Mouse (Mus musculus) MEL (cell line): ENCODE measurements around the gene Mrpl10. TPM values are rescaled to one million over a fixed set of nuclear protein-coding genes. Genes with fewer than 3 reads are reported as not detected.

Experiments
- DNase-seq: peaks from one replicate; pipeline ENCODE4 v3.0.0; 2011; ENCODE audit warnings: low read depth, low spot score
- H3K27ac ChIP-seq: 2 replicates; pipeline ENCODE4 v1.5.1; 2012; ENCODE audit warnings: low read depth, mild to moderate bottlenecking, control low read depth, low read length, moderate library complexity; ENCODE audit not compliant: control insufficient read depth
- H3K27me3 ChIP-seq, 2 experiments: fragments of 150-350 bp in 1 of 2; sonication (generic) in 1 of 2; 2 replicates each; pipeline ENCODE4 v1.6.1; 2012; ENCODE audit warnings: low read length in 2 of 2, mild to moderate bottlenecking in 2 of 2, improper control_type of control experiment in 1 of 2, moderate library complexity in 1 of 2; ENCODE audit not compliant: insufficient read depth in 2 of 2, control insufficient read depth in 1 of 2
- H3K36me3 ChIP-seq, 2 experiments: 2 replicates each; pipeline ENCODE4 v1.6.1; 2012 to 2014; ENCODE audit warnings: low read length in 2 of 2, improper control_type of control experiment in 1 of 2, inconsistent platforms in 1 of 2, mild to moderate bottlenecking in 1 of 2; ENCODE audit not compliant: insufficient read depth in 2 of 2, control insufficient read depth in 1 of 2
- H3K4me1 ChIP-seq, 2 experiments: fragments of 150-350 bp in 1 of 2; sonication (generic) in 1 of 2; 2 replicates each; pipeline ENCODE4 v1.6.1; 2012; ENCODE audit warnings: low read length in 2 of 2, improper control_type of control experiment in 1 of 2, mild to moderate bottlenecking in 1 of 2; ENCODE audit not compliant: insufficient read depth in 2 of 2, control insufficient read depth in 1 of 2
- H3K4me3 ChIP-seq, 2 experiments: fragments of 150-350 bp in 1 of 2; sonication (generic) in 1 of 2; 2 replicates each; pipeline ENCODE4 v1.5.1; 2012; ENCODE audit warnings: low read depth in 2 of 2, low read length in 2 of 2, mild to moderate bottlenecking in 2 of 2, moderate library complexity in 2 of 2, control low read depth in 1 of 2, improper control_type of control experiment in 1 of 2; ENCODE audit not compliant: control insufficient read depth in 1 of 2, insufficient read depth in 1 of 2
- H3K79me2 ChIP-seq: 2 replicates; pipeline ENCODE4 v1.6.1; 2012; ENCODE audit warnings: mild to moderate bottlenecking, low read length, moderate library complexity; ENCODE audit not compliant: control insufficient read depth, poor library complexity, insufficient read depth
- H3K9ac ChIP-seq: 2 replicates; pipeline ENCODE4 v1.6.1; 2012; ENCODE audit warnings: low read depth, mild to moderate bottlenecking, control low read depth, low read length, moderate library complexity; ENCODE audit not compliant: control insufficient read depth, poor library complexity, severe bottlenecking
- H3K9me3 ChIP-seq: fragments of 150-350 bp; sonication (generic); replicated peaks from 2 replicates; pipeline ENCODE4 v1.6.1; 2012; ENCODE audit warnings: mild to moderate bottlenecking, low read length, improper control_type of control experiment, moderate library complexity; ENCODE audit not compliant: insufficient read depth
- BHLHE40 ChIP-seq: IDR thresholded peaks from 2 replicates; pipeline ENCODE4 v1.6.1; 2012; ENCODE audit warnings: low read depth, mild to moderate bottlenecking, inconsistent platforms, low read length, improper control_type of control experiment, borderline replicate concordance
- CHD2 ChIP-seq: IDR thresholded peaks from 2 replicates; pipeline ENCODE4 v1.6.1; 2011; ENCODE audit warnings: low read length, improper control_type of control experiment
- CTCF ChIP-seq, 3 experiments: IDR thresholded peaks in 2 of 3; conservative IDR thresholded peaks in 1 of 3; 2 replicates each; pipeline ENCODE4 v1.5.1; 2011 to 2012; ENCODE audit warnings: low read length in 3 of 3, low read depth in 2 of 3, mild to moderate bottlenecking in 2 of 3, improper control_type of control experiment in 1 of 3, inconsistent platforms in 1 of 3, mixed read lengths in 1 of 3, moderate library complexity in 1 of 3; ENCODE audit not compliant: control insufficient read depth in 1 of 3, insufficient read depth in 1 of 3, poor library complexity in 1 of 3, severe bottlenecking in 1 of 3
- E2F4 ChIP-seq: IDR thresholded peaks from 2 replicates; pipeline ENCODE4 v1.6.1; 2011; ENCODE audit warnings: low read depth, low read length, improper control_type of control experiment, borderline replicate concordance
- ELF1 ChIP-seq: IDR thresholded peaks from 2 replicates; pipeline ENCODE4 v1.6.1; 2014; ENCODE audit warnings: low read depth, mild to moderate bottlenecking, inconsistent platforms, low read length, improper control_type of control experiment, moderate library complexity
- EP300 ChIP-seq, 2 experiments: IDR thresholded peaks; 2 replicates each; pipeline ENCODE4 v1.6.1; 2011; ENCODE audit warnings: improper control_type of control experiment in 2 of 2, low read length in 2 of 2, low read depth in 1 of 2, mild to moderate bottlenecking in 1 of 2
- GABPA ChIP-seq: IDR thresholded peaks from 2 replicates; pipeline ENCODE4 v1.6.1; 2012; ENCODE audit warnings: low read depth, mild to moderate bottlenecking, inconsistent platforms, low read length, improper control_type of control experiment, moderate library complexity
- GATA1 ChIP-seq: IDR thresholded peaks from 2 replicates; pipeline ENCODE4 v1.6.1; 2011; ENCODE audit warnings: low read depth, low read length, improper control_type of control experiment
- HCFC1 ChIP-seq: IDR thresholded peaks from 2 replicates; pipeline ENCODE4 v1.6.1; 2012; ENCODE audit warnings: low read depth, mild to moderate bottlenecking, inconsistent platforms, low read length, improper control_type of control experiment, moderate library complexity
- JUND ChIP-seq: IDR thresholded peaks from 2 replicates; pipeline ENCODE4 v1.6.1; 2011; ENCODE audit warnings: low read depth, mild to moderate bottlenecking, improper control_type of control experiment, low read length
- KAT2A ChIP-seq: conservative IDR thresholded peaks from 2 replicates; pipeline ENCODE4 v1.6.1; 2012; ENCODE audit warnings: low read depth, low read length, improper control_type of control experiment, inconsistent platforms
- MAX ChIP-seq: IDR thresholded peaks from 2 replicates; pipeline ENCODE4 v1.6.1; 2011; ENCODE audit warnings: low read length, improper control_type of control experiment
- MAZ ChIP-seq: IDR thresholded peaks from 2 replicates; pipeline ENCODE4 v1.6.1; 2012; ENCODE audit warnings: low read depth, mild to moderate bottlenecking, inconsistent platforms, low read length, improper control_type of control experiment
- MEF2A ChIP-seq: IDR thresholded peaks from 2 replicates; pipeline ENCODE4 v1.6.1; 2014; ENCODE audit warnings: low read depth, mild to moderate bottlenecking, inconsistent platforms, low read length, improper control_type of control experiment; ENCODE audit not compliant: poor library complexity, insufficient replicate concordance, severe bottlenecking; ENCODE audit errors: extremely low read depth
- MXI1 ChIP-seq: IDR thresholded peaks from 2 replicates; pipeline ENCODE4 v1.6.1; 2011; ENCODE audit warnings: mild to moderate bottlenecking, low read depth, low read length, improper control_type of control experiment
- MYC ChIP-seq: IDR thresholded peaks from 2 replicates; pipeline ENCODE4 v1.6.1; 2011; ENCODE audit warnings: low read depth, mild to moderate bottlenecking, low read length, improper control_type of control experiment, moderate library complexity
- NELFE ChIP-seq: IDR thresholded peaks from 2 replicates; pipeline ENCODE4 v1.6.1; 2011; ENCODE audit warnings: low read depth, low read length, improper control_type of control experiment
- NRF1 ChIP-seq: IDR thresholded peaks from 2 replicates; pipeline ENCODE4 v1.6.1; 2014; ENCODE audit warnings: low read depth, mild to moderate bottlenecking, inconsistent platforms, low read length, improper control_type of control experiment, moderate library complexity; ENCODE audit not compliant: poor library complexity, insufficient read depth, severe bottlenecking
- POLR2A ChIP-seq, 2 experiments: IDR thresholded peaks; 2 replicates each; pipeline ENCODE4 v1.6.1; 2011 to 2012; ENCODE audit warnings: low read length in 2 of 2, mild to moderate bottlenecking in 2 of 2, control low read depth in 1 of 2, improper control_type of control experiment in 1 of 2, low read depth in 1 of 2, moderate library complexity in 1 of 2; ENCODE audit not compliant: control insufficient read depth in 1 of 2, insufficient read depth in 1 of 2, poor library complexity in 1 of 2
- POLR2AphosphoS2 ChIP-seq: IDR thresholded peaks from 2 replicates; pipeline ENCODE4 v1.6.1; 2011; ENCODE audit warnings: low read length, improper control_type of control experiment
- POLR2AphosphoS5 ChIP-seq: IDR thresholded peaks from 2 replicates; pipeline ENCODE4 v1.6.1; 2012; ENCODE audit warnings: low read depth, borderline replicate concordance, mild to moderate bottlenecking, inconsistent platforms, low read length, moderate library complexity, mixed read lengths
- RAD21 ChIP-seq: IDR thresholded peaks from 2 replicates; pipeline ENCODE4 v1.6.1; 2011; ENCODE audit warnings: mild to moderate bottlenecking, low read depth, low read length, improper control_type of control experiment
- RCOR1 ChIP-seq: IDR thresholded peaks from 2 replicates; pipeline ENCODE4 v1.6.1; 2012; ENCODE audit warnings: low read depth, mild to moderate bottlenecking, inconsistent platforms, low read length, improper control_type of control experiment
- SIN3A ChIP-seq: IDR thresholded peaks from 2 replicates; pipeline ENCODE4 v1.6.1; 2012; ENCODE audit warnings: low read length, improper control_type of control experiment, inconsistent platforms
- SMC3 ChIP-seq: IDR thresholded peaks from 2 replicates; pipeline ENCODE4 v1.6.1; 2011; ENCODE audit warnings: low read depth, low read length, improper control_type of control experiment
- TAL1 ChIP-seq: IDR thresholded peaks from 2 replicates; pipeline ENCODE4 v1.6.1; 2012; ENCODE audit warnings: mild to moderate bottlenecking, inconsistent platforms, low read length, moderate library complexity, mixed read lengths
- TBP ChIP-seq: IDR thresholded peaks from 2 replicates; pipeline ENCODE4 v1.8.0; 2011; ENCODE audit warnings: low read depth, low read length, improper control_type of control experiment
- TCF12 ChIP-seq: IDR thresholded peaks from 2 replicates; pipeline ENCODE4 v1.6.1; 2014; ENCODE audit warnings: low read depth, mild to moderate bottlenecking, inconsistent platforms, low read length, improper control_type of control experiment, moderate library complexity
- UBTF ChIP-seq: IDR thresholded peaks from 2 replicates; pipeline ENCODE4 v1.6.1; 2012; ENCODE audit warnings: low read depth, mild to moderate bottlenecking, inconsistent platforms, low read length, improper control_type of control experiment, moderate library complexity, borderline replicate concordance; ENCODE audit not compliant: insufficient read depth
- USF1 ChIP-seq: IDR thresholded peaks from 2 replicates; pipeline ENCODE4 v1.6.1; 2014; ENCODE audit warnings: low read depth, mild to moderate bottlenecking, inconsistent platforms, low read length, improper control_type of control experiment, moderate library complexity
- ZC3H11A ChIP-seq: IDR thresholded peaks from 2 replicates; pipeline ENCODE4 v1.6.1; 2012; ENCODE audit warnings: low read depth, mild to moderate bottlenecking, inconsistent platforms, low read length, improper control_type of control experiment
- ZKSCAN1 ChIP-seq: IDR thresholded peaks from 2 replicates; pipeline ENCODE4 v1.6.1; 2012; ENCODE audit warnings: low read depth, mild to moderate bottlenecking, inconsistent platforms, low read length, improper control_type of control experiment, moderate library complexity
- ZMIZ1 ChIP-seq: IDR thresholded peaks from 2 replicates; pipeline ENCODE4 v1.6.1; 2012; ENCODE audit warnings: low read depth, mild to moderate bottlenecking, inconsistent platforms, low read length, improper control_type of control experiment, moderate library complexity
- ZNF384 ChIP-seq: IDR thresholded peaks from 2 replicates; pipeline ENCODE4 v1.6.1; 2012; ENCODE audit warnings: low read depth, mild to moderate bottlenecking, inconsistent platforms, low read length, improper control_type of control experiment
- polyA plus RNA-seq, 2 experiments: library from polyadenylated mRNA; stranded (reverse) in 1 of 2; unstranded in 1 of 2; fragments of >175 nt in 1 of 2; fragments of >200 nt in 1 of 2; gene quantifications; 2 replicates each; pipeline versions ENCODE4 v1.2.1 to v1.2.4; 2012; ENCODE audit warnings: low replicate concordance in 2 of 2, low read depth in 1 of 2; ENCODE audit not compliant: insufficient read length in 2 of 2, insufficient read depth in 1 of 2, missing spikeins in 1 of 2
- total RNA-seq: library from RNA; depleted of rRNA; stranded (reverse); fragments of 300-350 nt; gene quantifications from 2 replicates; pipeline ENCODE4 v1.2.3, GENCODE M21; 2012; rRNA removed

Mrpl10 gene
- total RNA-seq (79.3 and 89.7 TPM in 2 replicates), polyA plus RNA-seq (100 to 1,000 TPM in 1 of 2 experiments, not detected in 1; 106 TPM)

GRCm38 (mm10) chr11:97041022-97041899 is at the start of gene Mrpl10, which contains the start of gene Lrrc46:
Gene Mrpl10 (plus strand): TSS chr11:97041560.
Gene Lrrc46 (minus strand): TSS chr11:97041407.
- Histone ChIP-seq H3K4me1 (peaks cover 0 to 9% of the 10 kb centered on the region in 2 experiments; a peak in 2 of 4 replicates), H3K27ac (peak within 1 kb of the TSS; percentile 36)
- peak; percentile 98 for DNase-seq
- TF ChIP-seq ELF1 (peak; percentile 98), MXI1 (peak; percentile 97), MEF2A (no peak), TCF12 (peak; percentile 52; the same call in 1 of the 2 replicates), E2F4 (no peak), GATA1 (peak; percentile 54; the same call in 1 of the 2 replicates), NRF1 (peak; percentile 96), ZNF384 (peak; percentile 98), USF1 (no peak), POLR2AphosphoS5 (no peak), KAT2A (peak; percentile 61; the same call in 1 of the 2 replicates), TAL1 (no peak), JUND (no peak), RCOR1 (no peak), RAD21 (no peak), MYC (peak; percentile 84), TBP (peak; percentile 88), POLR2A (IDR thresholded peaks at IDR 0.05; ENCODE audit: control insufficient read depth in 1 of 2, insufficient read depth in 1 of 2, low read depth in 1 of 2, low read length in 2 of 2, poor library complexity in 1 of 2) (peak; percentile 98), MAZ (peak; percentile 82), SIN3A (peak; percentile 100), ZKSCAN1 (peak; percentile 82; the same call in 1 of the 2 replicates), BHLHE40 (no peak), GABPA (no peak), SMC3 (no peak), UBTF (no peak), EP300 (IDR thresholded peaks at IDR 0.05; ENCODE audit: low read depth in 1 of 2, low read length in 2 of 2) (no peak; a peak in 1 of 4 replicates), ZC3H11A (no peak), CTCF (IDR thresholded peaks at IDR 0.05 in 2 of 3, conservative IDR thresholded peaks at IDR 0.05 in 1 of 3; ENCODE audit: control insufficient read depth in 1 of 3, insufficient read depth in 1 of 3, low read depth in 2 of 3, low read length in 3 of 3, poor library complexity in 1 of 3, severe bottlenecking in 1 of 3) (no peak), ZMIZ1 (peak; percentile 67; the same call in 1 of the 2 replicates), HCFC1 (peak; percentile 96), POLR2AphosphoS2 (peak; percentile 81; the same call in 1 of the 2 replicates), CHD2 (no peak), NELFE (peak; percentile 96), MAX (no peak; the same call in 1 of the 2 replicates)

More at GRCm38 (mm10) chr11:97041022-97041899, at the start of gene Mrpl10, which contains the start of gene Lrrc46:
- Histone ChIP-seq H3K36me3 (peaks cover 0 to 10% of the 10 kb centered on the region in 2 experiments; a peak in 2 of 4 replicates), H3K79me2 (peaks cover 21% of the 10 kb centered on the region), H3K9me3 (no peaks in the 10 kb centered on the region), H3K27me3 (no peaks in the 10 kb centered on the region), H3K4me3 (peak within 1 kb of the TSS; percentile 76 to 78), H3K9ac (peak within 1 kb of the TSS; percentile 75)
